Mouse (Mus musculus) bone marrow, adult 2 months (tissue): ENCODE data around the gene Gm10073. TPM values are rescaled to one million over a fixed set of nuclear protein-coding genes. Genes with fewer than 3 reads are reported as not detected.
"Not testable (repeated sequence)": the region's sequence is repeated elsewhere in the genome, so short reads cannot be mapped to it uniquely, and the experiment has no call there.

Experiments used
- H3K27ac ChIP-seq: fragments of 200-500 bp; 2 replicates; pipeline ENCODE4 v1.5.1; 2012; ENCODE audit warnings: low read depth, mild to moderate bottlenecking, control low read depth, inconsistent platforms, low read length; ENCODE audit not compliant: control insufficient read depth, poor library complexity, insufficient read depth
- H3K4me1 ChIP-seq: fragments of 200-500 bp; 2 replicates; pipeline ENCODE4 v1.6.1; 2011; ENCODE audit warnings: low read length; ENCODE audit not compliant: control insufficient read depth, insufficient read depth
- H3K4me3 ChIP-seq: fragments of 200-500 bp; replicated peaks from 2 replicates; pipeline ENCODE3; 2011; ENCODE audit warnings: mild to moderate bottlenecking, low read depth, low read length, control low read depth; ENCODE audit not compliant: control insufficient read depth
- CTCF ChIP-seq: fragments of 200-500 bp; IDR thresholded peaks from 2 replicates; pipeline ENCODE4 v1.5.1; 2011; ENCODE audit warnings: low read length, control low read depth; ENCODE audit not compliant: control insufficient read depth, insufficient read depth
- POLR2A ChIP-seq: fragments of 200-500 bp; IDR thresholded peaks from 2 replicates; pipeline ENCODE4 v1.6.1; 2011; ENCODE audit warnings: low read depth, mild to moderate bottlenecking, control low read depth, low read length, borderline replicate concordance; ENCODE audit not compliant: control insufficient read depth
- WGBS: fragments of 180-500 bp; shearing (Covaris S2); methylation state at CpG from one replicate; pipeline ENCODE4 v1.1.7; 2018; 5-methylcytosine and 5-hydroxymethylcytosine counted together
- polyA plus RNA-seq: library from polyadenylated mRNA; stranded (reverse); fragments of >200 nt; gene quantifications from 2 replicates; pipeline ENCODE4 v1.2.4, GENCODE M21; 2011; ENCODE audit warnings: low replicate concordance; ENCODE audit not compliant: missing spikeins, insufficient read depth, insufficient read length

Gene Gm10073
- polyA plus RNA-seq, 1 experiment: 98.4 TPM

GRCm38 (mm10) chr8:106605657-106606056 lies 32.4 kb upstream of the Gm10073 start:
- H3K4me1 ChIP-seq: no peaks in the 10 kb centered on the region; the same call in 1 of the 2 replicates
- 71% methylated on average over 7 of the region's 7 CpGs for WGBS
- no peak overlapping the region for H3K27ac ChIP-seq
- TF ChIP-seq POLR2A (no peak), CTCF (no peak)
- H3K4me3 ChIP-seq: no peak overlapping the region

DNA sequence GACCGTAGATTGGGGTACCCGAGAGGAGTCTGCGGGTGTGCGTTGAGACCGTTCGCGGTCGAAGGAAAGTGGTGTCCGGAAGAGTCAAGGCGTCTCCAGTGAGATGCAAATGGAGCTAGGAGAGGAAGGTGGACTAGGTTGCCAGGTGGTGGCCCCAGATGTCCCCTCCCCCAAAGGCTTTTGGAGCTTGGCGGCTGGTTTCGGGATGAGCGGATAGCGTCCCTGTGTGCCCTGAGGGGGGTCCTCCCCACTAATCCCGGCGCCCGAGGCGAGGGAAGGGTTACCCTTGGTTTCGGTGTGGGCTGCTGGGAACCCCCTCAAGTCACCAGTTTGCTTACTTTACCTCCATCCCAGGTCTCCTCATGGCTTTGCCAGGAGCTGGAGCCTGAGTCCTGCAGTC lies 30.7 kb upstream of the Gm10073 start:
- no peak for TF ChIP-seq CTCF
- TF ChIP-seq POLR2A: no peak
- Histone ChIP-seq H3K4me3 (no peak overlapping the region), H3K27ac (no peak overlapping the region), H3K4me1 (no peaks in the 10 kb centered on the region; the same call in 1 of the 2 replicates)
- 2% methylated on average over 19 of the region's 19 CpGs for WGBS

DNA sequence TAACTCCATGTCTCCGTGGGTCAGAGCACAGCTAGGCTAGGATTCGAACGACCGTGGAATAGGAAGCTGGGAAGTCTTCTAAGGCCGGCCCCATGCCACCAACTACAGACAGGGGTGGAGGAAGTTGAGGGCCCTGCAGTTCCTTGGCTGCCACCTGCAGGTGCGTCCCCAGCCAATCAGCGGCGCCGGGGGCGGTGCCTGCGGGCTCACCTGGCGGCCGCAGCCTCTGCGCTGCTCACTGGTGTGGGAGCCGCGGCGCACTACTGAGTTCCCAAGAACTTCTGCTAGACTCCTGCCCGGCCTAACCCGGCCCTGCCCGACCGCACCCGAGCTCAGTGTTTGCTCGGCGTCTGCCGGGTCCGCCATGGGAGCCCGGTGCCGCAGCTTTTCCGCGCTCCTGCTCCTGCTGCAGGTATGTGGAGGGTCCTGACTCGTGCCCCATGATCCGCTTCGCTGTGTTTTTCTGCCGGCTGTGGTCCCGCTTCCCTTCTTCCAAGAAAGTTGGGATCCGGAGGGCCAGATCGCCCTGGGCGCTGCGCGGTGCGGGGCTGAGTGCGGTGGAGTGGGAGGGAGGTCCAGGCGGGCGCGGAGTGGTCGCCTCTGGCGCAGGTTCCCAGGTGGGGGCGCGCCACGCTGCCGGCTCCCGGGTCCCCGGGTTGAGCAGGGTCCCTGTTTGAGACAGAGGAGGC lies 30.0 kb upstream of the Gm10073 start, which contains the start of gene Cdh1:
TSS of gene Cdh1 (plus strand) at position 221 of the 689 bp plus-strand sequence.
- Histone ChIP-seq H3K27ac (no peak within 1 kb of the TSS), H3K4me3 (peak within 1 kb of the TSS; percentile 39), H3K4me1 (no peaks in the 10 kb centered on the region; the same call in 1 of the 2 replicates)
- WGBS: 1% methylated on average over 53 of the region's 53 CpGs
- no peak for TF ChIP-seq CTCF
- no peak for TF ChIP-seq POLR2A

- 74% methylated on average over 7 of the region's 7 CpGs for WGBS
- no peak overlapping the region for H3K27ac ChIP-seq
- H3K4me1 ChIP-seq: no peaks in the 10 kb centered on the region; the same call in 1 of the 2 replicates
- TF ChIP-seq CTCF (no peak), POLR2A (no peak)
- H3K4me3 ChIP-seq: no peak overlapping the region
Measured at GRCm38 (mm10) chr8:106599265-106599979, 26.2 kb upstream of the Gm10073 start.

GRCm38 (mm10) chr8:106597067-106597466 lies 23.8 kb upstream of the Gm10073 start:
- WGBS: 89% methylated on average over 5 of the region's 5 CpGs
- H3K4me3 ChIP-seq: no peak overlapping the region
- TF ChIP-seq CTCF (no peak), POLR2A (no peak)
- H3K4me1 ChIP-seq: no peaks in the 10 kb centered on the region; the same call in 1 of the 2 replicates
- no peak overlapping the region for H3K27ac ChIP-seq

- not testable (repeated sequence) for H3K4me3 ChIP-seq, H3K4me1 ChIP-seq, H3K27ac ChIP-seq
- WGBS: 87% methylated on average over 3 of the region's 3 CpGs
Measured at GRCm38 (mm10) chr8:106595623-106596022, 22.4 kb upstream of the Gm10073 start.

- Histone ChIP-seq H3K4me3 (no peak overlapping the region), H3K4me1 (no peaks in the 10 kb centered on the region), H3K27ac (no peak overlapping the region)
- TF ChIP-seq POLR2A: no peak
- no peak for TF ChIP-seq CTCF
- WGBS: 21% methylated on average over 3 of the region's 3 CpGs
Measured at GRCm38 (mm10) chr8:106592458-106592857, 19.2 kb upstream of the Gm10073 start.

- WGBS: 74% methylated on average over 3 of the region's 3 CpGs
Measured at GRCm38 (mm10) chr8:106588443-106589431, 15.5 kb upstream of the Gm10073 start.

More at GRCm38 (mm10) chr8:106588443-106589431, 15.5 kb upstream of the Gm10073 start:
- Histone ChIP-seq H3K4me3 (no peak overlapping the region), H3K4me1 (no peaks in the 10 kb centered on the region), H3K27ac (no peak overlapping the region)
- TF ChIP-seq CTCF: no peak
- TF ChIP-seq POLR2A: no peak
